Mouse (Mus musculus): ENCODE results near the gene Fxr2.
A peak's percentile ranks its signal among the peaks of the same experiment; 100 is the strongest.
"Not testable (repeated sequence)": the region's sequence is repeated elsewhere in the genome, so short reads cannot be mapped to it uniquely, and the experiment has no call there.

Fxr2 gene

GRCm38 (mm10) chr11:69684936-69685335, 52.1 kb downstream of the Fxr2 start:
- no peak for DNase-seq

DNA sequence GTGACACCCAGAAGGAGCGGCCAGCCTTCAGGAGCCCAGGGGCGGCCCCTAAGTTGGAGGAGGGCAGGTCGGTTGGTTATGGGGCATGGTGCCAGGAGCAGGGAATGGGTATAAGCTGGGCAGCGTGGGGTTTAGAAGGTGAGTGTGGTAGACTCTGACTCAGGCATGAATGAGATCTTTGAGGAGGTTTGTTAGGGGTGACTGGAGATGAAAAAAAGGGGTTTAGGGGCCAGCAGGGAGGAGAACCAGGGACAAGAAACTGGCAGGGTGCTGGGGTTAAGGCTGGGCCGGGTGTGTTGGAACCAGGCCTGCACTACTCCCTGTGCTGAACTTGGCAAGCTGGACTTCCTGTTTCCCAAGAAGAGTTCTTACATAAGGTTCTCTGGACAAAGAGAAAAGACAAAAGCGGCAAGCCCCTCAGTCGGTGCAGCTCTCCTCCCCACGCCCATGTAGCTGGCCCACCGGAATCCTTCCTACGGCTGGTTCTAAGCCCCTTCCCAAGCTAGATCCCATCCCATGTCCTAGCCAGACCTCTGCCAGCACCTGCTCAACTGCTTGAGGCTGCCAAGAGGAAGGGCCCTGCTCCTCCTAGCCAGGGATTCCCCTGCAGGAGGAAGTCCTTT, 52.8 kb downstream of the Fxr2 start, which contains the start of gene Tnfsf13:
Tnfsf13 (minus strand) TSS at position 259 of the 623 bp plus-strand sequence.
- DNase-seq, result peak; percentile 82 to 89

- peak; percentile 84 to 88 for DNase-seq
Measured at GRCm38 (mm10) chr11:69686377-69686776, 53.6 kb downstream of the Fxr2 start.

DNA sequence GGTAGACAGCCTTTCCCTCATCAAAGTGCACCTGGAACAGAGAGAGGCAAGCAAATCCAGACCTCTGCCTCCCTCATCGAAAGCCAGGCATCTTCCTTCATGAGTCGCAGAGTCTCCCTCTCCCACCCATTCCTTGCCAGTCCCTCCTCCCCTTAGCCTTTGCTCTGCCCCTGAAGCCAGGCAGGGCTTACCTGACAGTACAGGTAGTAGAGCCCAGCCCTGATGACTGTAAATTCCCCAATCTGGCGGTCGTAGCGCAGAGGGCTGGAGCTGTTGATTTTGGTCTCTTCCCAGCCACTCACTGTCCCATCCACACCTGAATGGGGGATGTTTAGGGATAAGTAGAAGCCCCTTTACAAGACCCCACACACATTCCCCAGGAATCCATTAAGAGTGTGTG, 54.3 kb downstream of the Fxr2 start:
- DNase-seq, result no peak

- DNase-seq, result no peak
Measured at GRCm38 (mm10) chr11:69689891-69690290, 57.1 kb downstream of the Fxr2 start.

- peak; percentile 35 to 38 for DNase-seq
Measured at GRCm38 (mm10) chr11:69692196-69692811, 59.5 kb downstream of the Fxr2 start.

- no peak for DNase-seq
Measured at GRCm38 (mm10) chr11:69692863-69693262, 60.1 kb downstream of the Fxr2 start.

- no peak for DNase-seq
Measured at GRCm38 (mm10) chr11:69693421-69693965, 60.7 kb downstream of the Fxr2 start.

DNA sequence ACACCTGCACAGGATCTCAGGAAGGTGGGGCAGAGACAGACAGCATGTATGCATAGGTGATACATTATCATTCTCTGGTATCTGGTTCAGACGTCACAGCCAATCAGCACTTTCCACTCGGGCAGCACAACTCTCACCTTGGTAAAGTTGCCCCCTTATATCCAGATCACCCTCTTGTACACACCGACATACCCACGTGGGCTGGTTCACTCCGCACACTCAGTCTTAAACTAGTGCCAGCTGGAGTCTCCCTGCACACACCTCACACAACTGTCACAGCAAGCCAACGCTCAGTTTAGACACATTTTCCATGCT, 62.2 kb downstream of the Fxr2 start:
- no peak for DNase-seq

DNA sequence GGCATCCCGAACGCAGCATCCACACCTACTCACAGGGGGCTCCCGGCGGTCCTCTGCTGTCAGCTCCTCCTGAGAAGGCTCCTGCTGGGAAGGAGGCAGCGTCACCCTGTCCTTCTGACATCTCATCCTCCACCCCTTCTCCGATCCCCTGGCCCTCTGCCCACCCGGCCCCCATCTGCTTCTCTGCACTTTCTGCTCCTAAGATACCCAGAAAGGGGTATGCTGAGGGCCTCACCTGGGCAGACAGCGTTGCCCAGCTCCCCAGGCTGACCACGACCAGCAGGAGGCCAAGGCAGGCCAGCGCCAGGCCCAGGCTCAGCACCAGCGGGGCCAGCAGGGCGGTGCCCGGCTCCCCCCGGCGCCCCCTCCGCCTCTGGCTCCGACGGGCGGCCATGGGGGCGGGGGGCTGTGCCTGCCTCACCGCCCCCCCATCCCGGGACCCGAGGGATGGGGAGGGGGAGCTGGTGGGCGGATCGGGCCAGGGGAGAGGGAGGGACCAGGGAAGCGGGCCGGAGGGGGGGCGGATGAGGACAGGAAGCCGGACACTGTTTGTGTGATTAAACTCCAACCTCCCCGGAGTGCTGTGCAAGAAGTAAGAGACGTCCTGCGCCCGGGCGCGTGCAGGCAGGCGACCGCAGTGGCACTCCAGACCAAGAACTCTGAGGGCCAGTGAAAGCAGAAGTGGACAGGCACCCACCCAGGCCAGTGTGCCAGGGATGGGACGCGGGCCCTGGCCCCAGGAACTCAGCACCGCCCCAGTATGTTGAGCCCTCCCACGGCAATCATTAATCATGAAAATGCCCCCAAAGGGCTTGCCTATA, 62.8 kb downstream of the Fxr2 start, which contains the start of the genes Tnfsf12 and Tnfsfm13:
Tnfsf12 (minus strand) TSS at position 489 of the 821 bp plus-strand sequence.
Tnfsfm13 (minus strand) TSS at position 738 of the 821 bp plus-strand sequence.
- DNase-seq, result peak; percentile 87 to 90

DNA sequence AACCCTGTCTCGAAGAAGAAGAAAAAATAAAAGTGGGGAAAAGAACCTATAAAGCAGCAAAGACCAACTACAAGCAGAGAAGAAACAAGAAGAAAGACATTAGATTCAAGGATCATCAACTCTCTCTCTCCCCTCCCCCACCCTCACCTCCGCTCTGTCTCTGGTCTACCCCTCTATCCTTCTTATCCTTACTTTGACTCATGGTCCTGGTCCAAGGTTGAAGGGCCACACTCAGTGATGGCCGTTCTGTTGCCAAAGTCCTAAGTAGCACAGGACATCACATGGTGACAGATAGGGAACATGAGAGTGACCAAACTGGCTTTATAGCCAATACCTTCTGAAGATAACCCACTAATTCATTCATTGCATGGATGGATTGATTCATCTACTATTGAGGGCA, 64.6 kb downstream of the Fxr2 start:
- no peak for DNase-seq

GRCm38 (mm10) chr11:69698574-69698973, 65.8 kb downstream of the Fxr2 start:
- no peak for DNase-seq

DNA sequence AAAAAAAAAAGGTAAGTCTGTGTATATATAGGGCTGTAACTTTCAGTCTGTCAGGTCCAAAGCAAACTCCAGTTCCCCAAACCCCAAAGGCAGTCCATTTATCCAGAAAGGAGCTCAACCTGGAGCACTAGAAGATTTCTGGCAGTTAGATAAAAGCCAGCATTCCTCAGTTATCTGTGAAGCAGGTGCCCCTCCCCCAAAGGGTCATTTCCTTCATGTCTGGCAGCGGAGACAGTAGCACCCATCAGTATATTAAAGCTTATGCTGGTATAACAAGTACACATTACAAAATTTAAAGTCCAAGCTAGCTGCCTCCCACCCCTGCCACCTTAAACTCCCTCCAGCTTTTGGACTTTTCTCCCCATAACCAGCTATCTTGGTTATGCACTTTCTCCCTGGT, 66.8 kb downstream of the Fxr2 start:
- no peak for DNase-seq

DNA sequence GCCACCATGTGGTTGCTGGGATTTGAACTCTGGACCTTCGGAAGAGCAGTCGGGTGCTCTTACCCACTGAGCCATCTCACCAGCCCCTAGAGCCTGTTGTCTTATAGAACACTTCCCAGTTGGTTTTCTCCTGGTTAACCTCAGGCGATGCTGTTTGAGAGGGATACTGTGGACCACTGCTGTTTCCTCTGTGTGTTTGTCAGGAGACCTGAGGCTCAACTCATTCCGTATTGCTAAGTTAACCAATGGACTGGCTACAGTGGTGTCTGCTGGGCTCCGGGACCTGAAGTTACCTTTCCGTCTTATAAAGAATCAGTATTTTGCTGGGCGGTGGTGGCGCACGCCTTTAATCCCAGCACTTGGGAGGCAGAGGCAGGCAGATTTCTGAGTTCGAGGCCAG, 70.1 kb downstream of the Fxr2 start:
- DNase-seq, result not testable (repeated sequence)

Measured in lung, postnatal 4 days (tissue).